Mouse (Mus musculus): ENCODE data around the gene Zfp866. TPM values are rescaled to one million over a fixed set of nuclear protein-coding genes. Genes with fewer than 3 reads are reported as not detected.
A peak's percentile ranks its signal among the peaks of the same experiment; 100 is the strongest.

The Zfp866 gene
- polyA plus RNA-seq, 1 experiment from 2014 or later: 39.6 TPM

DNA sequence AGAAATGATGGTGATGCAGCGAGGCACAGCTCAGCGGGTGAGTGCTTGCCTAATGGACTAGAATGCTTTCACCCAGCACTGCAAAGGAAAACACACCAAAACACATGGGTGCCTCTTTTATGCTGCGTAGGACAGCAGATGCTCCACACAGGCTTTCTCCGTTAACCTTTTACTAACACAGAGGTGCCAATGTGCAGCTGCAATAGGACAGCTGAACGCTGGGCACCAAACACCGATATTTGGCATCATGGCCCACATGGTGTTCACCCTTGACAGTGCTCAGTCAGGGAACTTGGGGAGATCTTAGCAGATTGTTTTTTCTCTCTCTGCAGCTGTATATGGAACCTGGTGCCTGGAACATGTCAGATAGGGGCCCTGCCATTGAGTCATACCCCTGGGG is 3.9 kb upstream of the Zfp866 start:
- H3K4me2 ChIP-seq: no peak overlapping the region
- no peak overlapping the region for H3K27ac ChIP-seq (replicated peaks)
- H3K9me3 ChIP-seq: no peaks in the 10 kb centered on the region
- H3K36me3 ChIP-seq: peaks cover 67% of the 10 kb centered on the region
- no peak overlapping the region for H3K9ac ChIP-seq
- 90% methylated on average over 6 of the region's 6 CpGs for WGBS
- no peaks in the 10 kb centered on the region for H3K27me3 ChIP-seq
- H3K4me1 ChIP-seq (replicated peaks): peaks cover 28% of the 10 kb centered on the region
- no peak overlapping the region for H3K4me3 ChIP-seq
- ATAC-seq (ENCODE audit: low read depth): no peak

GRCm38 (mm10) chr8:69794096-69794495 is 3.1 kb upstream of the Zfp866 start:
- H3K9ac ChIP-seq: no peak overlapping the region
- peaks cover 59% of the 10 kb centered on the region for H3K36me3 ChIP-seq
- no peaks in the 10 kb centered on the region for H3K9me3 ChIP-seq
- no peak for ATAC-seq (ENCODE audit: low read depth)
- H3K4me3 ChIP-seq: no peak overlapping the region
- H3K27ac ChIP-seq (replicated peaks): no peak overlapping the region
- peaks cover 31% of the 10 kb centered on the region for H3K4me1 ChIP-seq (replicated peaks)
- no peak overlapping the region for H3K4me2 ChIP-seq
- no peaks in the 10 kb centered on the region for H3K27me3 ChIP-seq
- 96% methylated on average over 3 of the region's 3 CpGs for WGBS

GRCm38 (mm10) chr8:69793666-69794065 is 2.7 kb upstream of the Zfp866 start:
- H3K27me3 ChIP-seq: no peaks in the 10 kb centered on the region
- no peak overlapping the region for H3K4me2 ChIP-seq
- peaks cover 55% of the 10 kb centered on the region for H3K36me3 ChIP-seq
- ATAC-seq (ENCODE audit: low read depth): no peak
- no peak overlapping the region for H3K4me3 ChIP-seq
- no peak overlapping the region for H3K27ac ChIP-seq (replicated peaks)
- H3K9me3 ChIP-seq: no peaks in the 10 kb centered on the region
- 95% methylated on average over 4 of the region's 4 CpGs for WGBS
- no peak overlapping the region for H3K9ac ChIP-seq
- peaks cover 31% of the 10 kb centered on the region for H3K4me1 ChIP-seq (replicated peaks)

GRCm38 (mm10) chr8:69791415-69792068 is 564 bp upstream of the Zfp866 start:
- ATAC-seq (ENCODE audit: low read depth): peak; percentile 64
- H3K27ac ChIP-seq (replicated peaks): peak overlapping the region; percentile 86
- peak overlapping the region; percentile 100 for H3K4me3 ChIP-seq
- H3K9me3 ChIP-seq: no peaks in the 10 kb centered on the region
- H3K4me2 ChIP-seq: peak overlapping the region; percentile 92
- peaks cover 34% of the 10 kb centered on the region for H3K36me3 ChIP-seq
- peak overlapping the region; percentile 98 for H3K9ac ChIP-seq
- WGBS: 1% methylated on average over 48 of the region's 48 CpGs
- H3K4me1 ChIP-seq (replicated peaks): peaks cover 31% of the 10 kb centered on the region
- no peaks in the 10 kb centered on the region for H3K27me3 ChIP-seq

DNA sequence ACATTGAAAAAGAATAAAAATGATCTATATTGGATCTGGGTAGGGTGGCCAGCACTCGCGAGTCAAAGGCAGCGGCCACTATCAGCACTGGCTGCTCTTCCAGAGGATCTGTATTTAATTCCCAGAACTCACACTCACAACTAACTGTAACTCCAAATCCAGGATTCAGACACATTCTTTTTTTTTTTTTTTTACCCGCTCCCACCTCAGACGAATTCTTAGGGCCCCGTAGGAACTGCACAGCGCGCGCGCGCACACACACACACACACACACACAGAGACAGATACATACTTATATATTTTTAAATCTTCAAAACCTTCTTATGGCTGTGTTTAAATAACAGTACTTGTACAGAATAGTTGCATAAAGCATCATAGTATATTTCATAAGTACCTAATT is 614 bp downstream of the Zfp866 start:
- H3K4me3 ChIP-seq: peak overlapping the region; percentile 100
- WGBS: 42% methylated on average over 11 of the region's 11 CpGs
- ATAC-seq (ENCODE audit: low read depth): peak; percentile 28; the same call in 1 of the 2 replicates
- H3K4me2 ChIP-seq: peak overlapping the region; percentile 92
- peak overlapping the region; percentile 98 for H3K9ac ChIP-seq
- H3K27ac ChIP-seq (replicated peaks): peak overlapping the region; percentile 86
- H3K9me3 ChIP-seq: no peaks in the 10 kb centered on the region
- peaks cover 31% of the 10 kb centered on the region for H3K4me1 ChIP-seq (replicated peaks)
- H3K36me3 ChIP-seq: peaks cover 22% of the 10 kb centered on the region
- H3K27me3 ChIP-seq: no peaks in the 10 kb centered on the region

- H3K4me3 ChIP-seq: peak overlapping the region; percentile 100; the same call in 1 of the 2 replicates
- WGBS: 76% methylated on average over 5 of the region's 5 CpGs
- no peak overlapping the region for H3K9ac ChIP-seq
- peaks cover 31% of the 10 kb centered on the region for H3K4me1 ChIP-seq (replicated peaks)
- H3K27me3 ChIP-seq: no peaks in the 10 kb centered on the region
- no peak overlapping the region for H3K27ac ChIP-seq (replicated peaks)
- no peaks in the 10 kb centered on the region for H3K9me3 ChIP-seq
- no peak for ATAC-seq (ENCODE audit: low read depth)
- peak overlapping the region; percentile 92 for H3K4me2 ChIP-seq
- H3K36me3 ChIP-seq: peaks cover 16% of the 10 kb centered on the region
These were observed 1.2 kb downstream of the Zfp866 start for GRCm38 (mm10) chr8:69789731-69790130.

- ATAC-seq (ENCODE audit: low read depth): no peak
- peaks cover 31% of the 10 kb centered on the region for H3K4me1 ChIP-seq (replicated peaks)
- H3K9ac ChIP-seq: no peak overlapping the region
- WGBS: 87% methylated on average over 5 of the region's 5 CpGs
- no peak overlapping the region for H3K27ac ChIP-seq (replicated peaks)
- peaks cover 9% of the 10 kb centered on the region for H3K36me3 ChIP-seq
- no peaks in the 10 kb centered on the region for H3K27me3 ChIP-seq
- H3K9me3 ChIP-seq: no peaks in the 10 kb centered on the region
- no peak overlapping the region for H3K4me3 ChIP-seq
- H3K4me2 ChIP-seq: no peak overlapping the region
These were observed 1.9 kb downstream of the Zfp866 start for GRCm38 (mm10) chr8:69789105-69789504.

DNA sequence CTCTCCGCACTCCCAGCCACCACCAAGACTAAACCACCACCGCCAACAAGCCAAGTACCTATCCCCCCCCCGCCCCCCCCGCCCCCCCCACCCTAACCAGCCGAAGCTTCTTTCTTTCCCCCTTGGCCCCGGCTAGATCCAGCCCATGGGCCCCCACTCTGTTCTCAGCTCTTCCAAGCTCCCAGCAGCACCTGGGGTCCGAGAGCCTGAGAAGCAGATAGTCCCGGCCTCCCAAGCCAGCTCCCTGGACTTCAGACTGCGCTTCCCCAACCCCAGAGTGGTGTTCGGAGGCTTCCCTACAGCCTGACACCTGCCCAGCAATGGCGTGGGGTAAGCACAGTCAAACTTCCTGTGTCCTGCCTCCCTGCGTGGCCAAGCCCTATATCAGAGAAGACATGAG is 13.9 kb downstream of the Zfp866 start:
- ATAC-seq (ENCODE audit: low read depth): no peak
- Histone ChIP-seq H3K4me2 (no peak overlapping the region), H3K27ac (replicated peaks) (no peak overlapping the region), H3K27me3 (no peaks in the 10 kb centered on the region), H3K36me3 (no peaks in the 10 kb centered on the region), H3K9ac (no peak overlapping the region), H3K9me3 (no peaks in the 10 kb centered on the region), H3K4me3 (no peak overlapping the region), H3K4me1 (replicated peaks) (peaks cover 24% of the 10 kb centered on the region)
- WGBS: 71% methylated on average over 10 of the region's 12 CpGs

DNA sequence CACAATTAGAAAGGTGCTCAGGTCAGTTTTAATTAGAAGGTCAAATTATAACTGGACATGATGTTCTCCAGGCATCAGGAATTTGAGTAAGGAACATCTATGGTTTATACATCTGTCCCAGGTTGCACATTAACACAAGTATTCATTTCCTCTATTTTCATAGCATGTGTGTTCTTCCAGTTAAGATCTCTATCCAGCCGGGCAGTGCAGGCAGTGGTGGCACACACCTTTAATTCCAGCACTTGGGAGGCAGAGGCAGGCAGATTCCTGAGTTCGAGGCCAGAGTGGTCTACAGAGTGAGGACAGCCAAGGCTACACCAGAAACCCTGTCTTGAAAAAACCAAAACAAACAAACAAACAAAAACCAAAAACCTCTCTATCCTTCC is 15.8 kb downstream of the Zfp866 start:
- 58% methylated on average over 2 of the region's 2 CpGs for WGBS
- Histone ChIP-seq H3K4me3 (peak overlapping the region; percentile 72), H3K36me3 (no peaks in the 10 kb centered on the region), H3K4me2 (peak overlapping the region; percentile 47), H3K9me3 (no peaks in the 10 kb centered on the region), H3K4me1 (replicated peaks) (peaks cover 35% of the 10 kb centered on the region), H3K27ac (replicated peaks) (peak overlapping the region; percentile 99), H3K27me3 (no peaks in the 10 kb centered on the region), H3K9ac (peak overlapping the region; percentile 56; the same call in 1 of the 2 replicates)
- ATAC-seq (ENCODE audit: low read depth): peak; percentile 38; the same call in 1 of the 2 replicates

GRCm38 (mm10) chr8:69774503-69775148 is 16.4 kb downstream of the Zfp866 start, which contains the start of gene Gm20422:
TSS of gene Gm20422 (minus strand) at chr8:69774886.
- H3K4me3 ChIP-seq: peak within 1 kb of the TSS; percentile 72
- peak; percentile 99 for ATAC-seq (ENCODE audit: low read depth)
- peaks cover 35% of the 10 kb centered on the region for H3K4me1 ChIP-seq (replicated peaks)
- peaks cover 2% of the 10 kb centered on the region; the same call in 1 of the 2 replicates for H3K36me3 ChIP-seq
- H3K4me2 ChIP-seq: peak within 1 kb of the TSS; percentile 78
- H3K27me3 ChIP-seq: no peaks in the 10 kb centered on the region
- no peaks in the 10 kb centered on the region for H3K9me3 ChIP-seq
- H3K9ac ChIP-seq: peak within 1 kb of the TSS; percentile 91
- peak within 1 kb of the TSS; percentile 99 for H3K27ac ChIP-seq (replicated peaks)
- under 1% methylated on average over 41 of the region's 41 CpGs for WGBS

GRCm38 (mm10) chr8:69772106-69772505 is 18.9 kb downstream of the Zfp866 start:
- WGBS: 89% methylated on average over 2 of the region's 2 CpGs
- Histone ChIP-seq H3K27ac (replicated peaks) (no peak overlapping the region), H3K36me3 (peaks cover 27% of the 10 kb centered on the region), H3K9me3 (no peaks in the 10 kb centered on the region), H3K4me1 (replicated peaks) (peaks cover 35% of the 10 kb centered on the region), H3K4me3 (no peak overlapping the region), H3K4me2 (peak overlapping the region; percentile 15), H3K27me3 (no peaks in the 10 kb centered on the region), H3K9ac (peak overlapping the region; percentile 31; the same call in 1 of the 2 replicates)
- ATAC-seq (ENCODE audit: low read depth): no peak

GRCm38 (mm10) chr8:69771221-69771620 is 19.8 kb downstream of the Zfp866 start:
- Histone ChIP-seq H3K4me2 (no peak overlapping the region), H3K27ac (replicated peaks) (no peak overlapping the region), H3K9ac (no peak overlapping the region), H3K36me3 (peaks cover 36% of the 10 kb centered on the region), H3K4me3 (no peak overlapping the region), H3K27me3 (no peaks in the 10 kb centered on the region), H3K4me1 (replicated peaks) (peaks cover 35% of the 10 kb centered on the region), H3K9me3 (peaks cover 4% of the 10 kb centered on the region)
- 89% methylated on average over 9 of the region's 9 CpGs for WGBS
- no peak for ATAC-seq (ENCODE audit: low read depth)

Measured in neural tube, embryonic 13.5 days (tissue).